Mouse (Mus musculus) CD8-positive naive resting alpha-beta T cell, adult 2 months (primary cell): ENCODE results near the gene Calml3.
"Not testable (repeated sequence)": the region's sequence is repeated elsewhere in the genome, so short reads cannot be mapped to it uniquely, and the experiment has no call there.

ENCODE experiments used
- DNase-seq, 2 experiments: peaks; one replicate each; pipeline ENCODE4 v3.0.0; 2022; ENCODE audit warnings: low read depth in 2 of 2, low spot score in 2 of 2

Gene Calml3

DNA sequence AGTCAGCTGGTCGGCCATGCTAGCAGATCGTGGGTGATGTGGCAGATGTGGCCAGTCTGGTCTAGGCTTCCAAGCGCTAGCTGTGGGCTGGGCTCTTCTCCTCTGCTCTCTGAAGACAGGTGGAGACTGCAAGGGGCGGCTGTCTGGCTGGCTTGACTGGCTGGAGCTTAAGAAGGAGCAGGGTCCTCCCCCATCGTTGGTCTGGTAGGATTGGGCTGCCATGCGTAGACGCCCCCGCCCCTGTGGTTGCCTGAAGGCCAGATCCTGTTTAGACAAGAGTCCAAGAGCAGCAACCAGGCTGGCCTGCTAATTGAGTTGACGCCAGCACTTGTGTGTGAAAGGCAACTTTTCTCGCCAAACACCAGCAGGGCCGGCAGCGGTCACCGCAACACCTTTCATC lies at the start of gene Calml3:
TSS of gene Calml3 (minus strand) at position 131 of the 400 bp plus-strand sequence.
- DNase-seq: no peak

DNA sequence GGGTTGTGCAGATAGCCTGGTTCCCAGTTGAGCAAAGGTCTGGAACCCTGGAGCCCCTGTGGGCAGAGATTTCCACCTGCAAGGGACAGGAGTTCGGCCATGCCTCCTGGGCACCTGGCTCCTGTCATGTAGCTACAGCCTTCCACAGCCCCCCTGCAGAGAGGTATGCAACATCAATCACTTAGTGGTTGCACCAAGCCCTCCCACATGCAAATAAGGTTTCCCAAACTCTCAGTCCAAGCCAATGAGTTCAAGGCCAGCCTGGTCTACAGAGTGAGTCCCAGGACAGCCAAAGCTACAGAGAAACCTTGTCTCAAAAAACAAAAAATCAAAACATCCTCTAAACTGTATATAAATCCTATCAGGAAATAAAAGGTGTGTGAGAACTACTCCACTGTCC lies 46.2 kb upstream of the Calml3 start:
- DNase-seq: no peak

DNA sequence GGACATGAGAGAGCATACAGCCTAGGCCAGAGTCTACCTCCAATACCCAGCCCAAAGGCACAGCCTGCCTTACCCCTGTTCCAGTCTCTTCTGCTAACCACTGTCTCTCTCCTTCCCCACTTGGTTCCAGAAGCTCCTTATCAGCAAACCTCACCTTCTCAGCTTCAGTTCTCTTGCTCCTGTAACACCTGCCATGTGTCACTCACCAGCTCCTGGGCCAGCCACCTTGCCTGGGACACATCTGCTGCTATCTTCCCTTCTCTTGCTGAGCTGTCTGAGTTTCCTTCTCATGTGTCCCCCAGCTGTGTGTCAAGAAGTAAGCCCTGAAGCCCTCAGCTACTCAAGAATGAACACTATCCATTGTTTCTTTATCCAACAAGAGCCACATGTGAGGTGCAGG lies 36.5 kb upstream of the Calml3 start:
- not testable (repeated sequence) for DNase-seq

DNA sequence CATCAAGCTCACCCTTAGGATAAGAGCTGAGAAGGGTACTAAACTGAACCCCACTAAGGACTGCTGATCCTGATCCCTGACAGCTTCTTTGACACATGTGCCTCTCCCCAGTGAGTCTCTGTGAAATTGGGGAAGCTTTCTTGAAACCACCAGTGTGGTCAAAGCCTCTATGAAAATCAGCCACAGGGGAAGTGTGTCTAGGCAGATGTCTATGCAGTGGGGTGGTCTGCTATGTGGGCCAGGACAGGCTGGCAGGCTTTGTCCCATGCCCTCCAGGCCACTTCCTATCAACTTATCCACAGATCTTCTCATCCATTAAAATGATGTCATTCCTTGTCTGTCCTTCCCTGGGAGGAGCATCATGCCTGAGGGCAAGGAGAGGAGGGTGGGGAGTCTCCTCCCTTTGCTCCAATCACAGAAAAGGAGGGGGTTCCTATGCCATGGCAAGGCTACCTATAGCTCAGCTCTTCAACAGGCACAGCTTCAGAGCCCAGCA lies 33.2 kb upstream of the Calml3 start, which contains the start of gene Calm4:
TSS of gene Calm4 (plus strand) at position 446 of the 496 bp plus-strand sequence.
- not testable (repeated sequence) for DNase-seq

DNA sequence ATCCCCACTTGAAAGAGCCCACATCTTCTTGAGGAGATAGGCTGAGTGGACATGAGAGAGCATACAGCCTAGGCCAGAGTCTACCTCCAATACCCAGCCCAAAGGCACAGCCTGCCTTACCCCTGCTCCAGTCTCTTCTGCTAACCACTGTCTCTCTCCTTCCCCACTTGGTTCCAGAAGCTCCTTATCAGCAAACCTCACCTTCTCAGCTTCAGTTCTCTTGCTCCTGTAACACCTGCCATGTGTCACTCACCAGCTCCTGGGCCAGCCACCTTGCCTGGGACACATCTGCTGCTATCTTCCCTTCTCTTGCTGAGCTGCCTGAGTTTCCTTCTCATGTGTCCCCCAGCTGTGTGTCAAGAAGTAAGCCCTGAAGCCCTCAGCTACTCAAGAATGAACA lies 29.5 kb upstream of the Calml3 start:
- DNase-seq: not testable (repeated sequence)

DNA sequence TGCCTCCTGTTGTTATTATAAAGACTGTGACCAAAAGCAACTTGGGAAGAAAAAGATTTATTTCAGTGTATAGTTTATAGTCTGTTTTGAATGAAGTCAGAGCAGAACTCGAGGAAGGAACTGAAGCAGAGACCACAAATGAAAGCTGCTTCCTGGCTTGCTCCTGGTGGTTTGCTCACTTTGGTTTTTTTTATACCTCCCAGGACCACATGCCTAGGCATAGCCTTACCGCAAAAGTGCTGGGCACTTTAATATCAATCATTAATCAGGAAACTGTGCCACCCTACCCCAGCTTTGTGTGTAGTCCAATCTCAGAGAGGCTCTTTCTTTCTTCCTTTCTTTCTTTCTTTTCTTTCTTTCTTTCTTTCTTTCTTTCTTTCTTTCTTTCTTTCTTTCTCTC lies 28.3 kb upstream of the Calml3 start:
- no peak for DNase-seq

DNA sequence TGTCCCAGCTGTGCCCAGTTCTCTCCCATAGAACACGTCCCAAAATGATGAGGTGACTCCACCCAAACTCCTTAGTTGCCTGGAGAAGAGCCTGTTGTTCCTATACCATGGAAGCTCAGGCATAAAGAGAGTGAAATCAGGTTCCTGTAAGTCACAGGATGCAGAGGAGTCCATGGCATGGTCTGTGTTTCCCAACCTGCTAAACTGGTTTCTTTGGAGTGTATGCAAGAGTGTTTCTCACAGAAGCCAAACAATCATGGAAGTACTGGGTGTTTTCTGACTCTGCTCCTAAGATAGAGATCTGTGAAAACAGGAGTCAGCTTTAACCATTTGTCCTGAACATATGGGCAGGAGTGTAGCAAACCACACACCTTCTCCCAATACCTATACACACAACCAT lies 27.9 kb upstream of the Calml3 start:
- DNase-seq: no peak

DNA sequence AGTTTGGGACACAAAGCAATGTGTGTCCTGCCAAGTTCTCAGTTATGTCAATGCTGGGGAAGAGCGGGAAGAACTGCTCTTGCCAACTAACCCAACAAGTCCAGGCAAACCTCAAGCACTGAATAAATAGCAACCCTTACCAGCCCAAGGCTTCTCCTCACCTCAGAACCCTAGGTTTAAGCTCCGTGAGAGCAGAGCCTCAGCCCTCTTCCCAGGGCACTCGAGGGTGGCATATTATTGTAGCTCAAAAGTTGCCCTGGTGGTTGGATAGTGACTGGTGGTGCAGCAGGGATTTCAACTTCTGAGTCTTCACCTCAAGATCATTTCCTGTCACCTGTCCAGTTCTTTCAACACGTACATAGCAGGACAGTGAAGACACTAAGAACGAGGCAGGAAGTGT lies 27.4 kb upstream of the Calml3 start:
- DNase-seq: no peak

DNA sequence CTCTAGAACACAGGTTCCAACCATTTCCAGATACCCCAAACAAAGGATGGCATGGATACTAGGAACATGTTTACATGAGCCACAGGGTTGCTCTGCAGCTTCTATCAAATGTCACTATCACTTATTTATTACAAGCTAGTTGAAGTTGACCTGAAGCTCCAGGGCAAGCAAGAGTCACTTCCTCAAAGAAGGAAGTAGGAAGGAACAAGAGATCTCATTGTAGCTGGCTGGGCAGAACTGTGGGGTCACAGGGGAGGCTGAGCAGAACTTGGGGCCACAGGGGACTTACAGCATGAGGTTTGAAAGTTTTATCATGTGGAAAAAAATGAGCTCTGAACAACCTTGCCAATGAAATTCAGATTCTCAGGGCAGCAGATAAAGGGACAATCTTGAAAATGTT lies 21.6 kb upstream of the Calml3 start:
- DNase-seq: no peak

DNA sequence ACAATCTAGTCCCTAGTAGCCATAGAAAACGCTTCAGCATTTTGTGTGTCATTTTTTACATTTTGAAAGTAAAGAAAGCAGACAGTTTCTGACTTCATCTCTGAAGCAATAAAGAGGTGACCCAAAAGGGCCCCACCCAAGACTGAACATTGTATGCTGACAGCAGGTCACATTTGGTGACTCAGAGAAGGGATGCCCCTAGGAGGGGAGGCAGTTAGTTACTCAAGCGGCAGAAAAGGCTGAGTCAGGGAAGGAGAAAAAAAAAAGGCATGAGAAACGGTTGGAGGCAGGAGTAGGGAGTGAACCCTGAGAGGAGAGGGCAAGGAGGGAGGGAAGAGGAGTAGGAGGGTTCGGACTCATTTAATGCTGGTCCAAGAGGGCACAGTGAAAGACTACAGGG lies 18.0 kb upstream of the Calml3 start:
- no peak for DNase-seq

DNA sequence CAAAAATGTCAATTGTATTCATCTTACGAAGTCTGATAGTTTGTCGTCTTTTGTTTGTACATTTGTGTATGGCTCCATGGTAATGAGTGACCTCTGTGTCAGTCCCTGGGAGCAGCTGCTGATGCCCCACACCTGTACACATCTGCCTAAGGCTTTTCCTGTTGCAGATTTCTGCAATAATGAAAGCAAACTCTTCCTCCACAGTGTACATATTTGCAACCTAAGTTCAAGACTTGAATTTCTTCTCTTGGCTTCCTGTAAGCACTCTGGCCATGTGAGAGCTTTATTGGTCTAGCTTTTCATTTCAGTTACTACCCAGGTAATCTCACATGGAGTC lies 14.6 kb upstream of the Calml3 start:
- DNase-seq: no peak

DNA sequence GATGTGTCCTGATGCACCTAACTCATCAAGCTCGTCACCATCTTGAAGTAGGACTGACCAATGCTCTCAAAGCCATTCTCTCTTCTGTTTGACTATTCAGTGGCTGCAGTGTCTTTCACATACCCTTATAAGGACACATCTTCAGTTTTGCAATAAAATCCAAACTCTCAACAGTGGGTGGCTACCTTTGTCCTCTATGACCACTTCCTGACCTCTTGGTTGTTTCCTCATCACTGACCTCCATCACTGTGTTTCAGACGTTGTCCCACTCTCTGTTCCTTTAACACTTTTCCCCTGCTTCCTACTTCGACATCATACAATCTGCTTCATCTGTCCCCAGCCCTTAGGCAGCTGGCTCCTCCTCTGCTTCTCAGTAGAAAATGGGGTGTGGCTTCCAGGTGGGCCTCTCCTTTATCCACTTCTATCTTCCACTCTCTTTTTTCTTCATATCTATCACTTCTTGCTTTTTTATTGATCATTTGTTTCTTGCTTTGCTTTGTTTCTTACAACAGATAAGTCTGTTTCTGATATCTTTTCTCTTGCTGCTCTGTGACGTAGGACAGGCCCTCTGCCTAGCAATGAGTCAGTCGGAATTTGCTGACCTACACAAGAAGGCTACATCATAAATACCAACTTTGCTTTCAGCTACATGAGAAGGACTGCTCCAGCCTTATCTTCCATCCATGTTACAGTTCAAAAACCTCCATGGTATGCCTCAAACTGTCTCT lies 14.1 kb upstream of the Calml3 start:
- DNase-seq: no peak

DNA sequence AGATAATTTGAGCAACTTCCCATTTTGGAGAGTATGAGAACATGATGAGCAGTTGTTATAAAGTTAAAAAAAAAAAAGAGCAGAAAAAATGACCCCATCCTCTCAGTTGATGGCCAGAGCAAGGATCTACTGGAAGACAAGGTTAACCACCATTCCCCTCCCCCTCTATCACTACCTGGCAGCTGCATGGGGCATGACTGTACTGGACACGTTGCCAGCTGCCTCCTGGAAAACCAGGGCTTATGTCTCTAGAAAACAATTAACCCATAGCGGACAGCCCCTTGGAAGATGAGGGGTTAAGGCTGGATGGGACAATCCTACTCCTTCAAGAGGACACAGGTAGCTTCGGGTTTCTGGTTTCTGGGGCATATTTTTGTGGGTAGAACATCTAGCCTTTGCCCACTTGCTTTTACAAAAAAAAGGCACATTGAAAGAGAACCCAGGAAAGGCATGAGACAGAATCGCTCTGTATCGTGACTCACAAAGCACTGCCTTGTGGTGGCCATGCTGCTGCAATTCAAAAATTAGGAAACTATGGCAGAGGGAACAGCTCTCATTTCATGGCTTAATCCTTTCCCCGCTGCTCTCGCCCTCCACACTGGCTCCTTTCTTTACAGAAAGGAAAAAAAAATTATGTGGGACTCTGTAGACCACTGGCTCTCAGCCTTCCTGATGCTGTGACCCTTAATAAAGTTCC lies 3.2 kb upstream of the Calml3 start:
- no peak for DNase-seq

DNA sequence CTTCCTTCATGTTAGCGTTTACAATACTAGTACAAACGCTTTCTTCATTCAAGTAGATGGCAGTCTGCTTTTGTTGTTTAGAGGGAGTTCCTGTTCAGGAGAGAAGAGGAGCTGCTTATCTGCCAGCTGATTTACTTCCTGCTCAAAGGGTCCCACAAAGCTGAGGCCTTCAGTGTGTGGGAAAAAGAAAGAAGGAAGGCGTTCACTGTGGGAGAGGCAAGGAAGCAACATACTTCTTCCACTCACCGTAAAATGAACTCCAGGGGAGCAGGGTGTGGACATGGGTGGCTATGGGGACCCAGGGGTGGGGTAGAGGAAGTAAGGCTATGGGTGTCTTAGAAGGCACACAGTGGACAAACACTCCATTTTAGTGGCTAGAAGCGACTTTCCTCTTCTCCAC lies 1.5 kb upstream of the Calml3 start:
- no peak for DNase-seq

DNA sequence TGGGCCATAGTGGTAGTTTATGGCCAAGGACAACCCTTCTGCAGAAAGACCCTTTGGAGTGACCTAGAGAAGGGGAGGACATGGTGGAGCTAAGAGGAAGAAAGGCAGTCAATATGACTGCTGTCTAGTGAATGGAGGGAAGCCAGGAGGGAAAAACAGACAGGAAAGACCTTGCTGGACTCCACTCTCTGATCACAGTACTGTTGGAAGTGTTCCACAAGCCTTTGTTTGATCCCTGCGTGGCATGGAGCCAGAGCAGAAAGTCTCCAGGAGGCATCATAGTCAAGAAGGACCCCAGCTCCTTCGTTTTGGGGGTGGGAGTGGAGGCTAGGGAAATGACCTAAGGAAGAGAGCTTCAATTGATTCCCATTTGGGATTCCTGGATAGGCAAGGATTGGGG lies 1.0 kb upstream of the Calml3 start:
- DNase-seq: no peak

DNA sequence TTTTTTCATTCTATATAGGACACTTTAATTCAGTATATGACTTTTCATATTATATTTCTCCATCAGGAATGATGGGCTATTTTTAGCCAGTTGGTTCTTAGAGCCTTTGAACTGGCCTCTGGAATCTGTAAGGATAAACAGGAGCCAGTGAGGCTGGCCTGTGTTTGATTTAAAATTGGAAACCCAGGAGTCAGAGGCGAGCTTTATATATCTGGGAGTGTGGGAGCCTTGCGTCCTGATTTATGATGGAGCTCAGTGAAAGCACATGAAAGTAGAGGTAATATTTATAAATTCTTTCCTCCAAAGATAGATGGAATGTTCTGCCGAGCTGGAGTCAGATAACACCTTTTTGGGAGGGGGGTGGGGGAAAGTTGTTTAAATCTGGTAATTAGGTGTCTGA lies 4.7 kb downstream of the Calml3 start:
- no peak for DNase-seq

DNA sequence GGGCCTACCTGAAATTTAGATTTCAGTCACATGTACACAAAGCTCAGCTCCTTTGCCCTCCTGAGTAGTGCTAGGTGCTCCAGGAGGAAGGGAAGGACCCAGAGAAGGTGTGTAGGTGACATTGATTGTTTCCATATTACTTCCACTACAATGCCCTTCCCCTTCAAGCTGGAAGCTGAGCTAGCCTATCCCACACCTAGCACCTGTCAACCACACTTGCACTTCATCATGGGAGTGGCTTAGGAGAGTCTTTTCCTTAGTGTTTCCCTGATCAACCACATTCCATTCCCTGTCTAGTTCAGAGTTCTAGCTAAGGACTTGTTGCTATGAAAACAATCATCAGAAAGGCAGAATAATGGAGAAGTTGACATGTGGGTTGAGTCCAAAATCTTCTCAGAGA lies 5.4 kb downstream of the Calml3 start:
- DNase-seq: no peak

DNA sequence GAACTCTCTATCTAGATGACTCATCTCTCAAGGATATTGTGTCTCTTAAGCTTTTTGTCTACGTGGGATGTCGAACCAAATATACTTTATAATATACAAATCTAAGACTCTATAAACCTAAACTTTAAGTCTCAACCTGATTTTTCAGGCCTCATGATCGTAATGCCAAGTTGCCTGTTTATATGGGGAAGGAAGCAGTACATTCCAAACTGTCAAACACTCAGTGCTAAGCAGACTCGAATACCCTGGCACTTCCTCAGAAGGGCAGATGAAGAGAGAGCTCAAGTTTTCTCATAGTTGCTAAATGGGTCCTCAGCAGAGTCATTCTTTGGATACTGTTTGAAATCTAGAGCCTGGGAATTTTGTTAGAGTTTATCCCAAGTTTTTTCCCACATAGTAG lies 7.5 kb downstream of the Calml3 start:
- DNase-seq: no peak

DNA sequence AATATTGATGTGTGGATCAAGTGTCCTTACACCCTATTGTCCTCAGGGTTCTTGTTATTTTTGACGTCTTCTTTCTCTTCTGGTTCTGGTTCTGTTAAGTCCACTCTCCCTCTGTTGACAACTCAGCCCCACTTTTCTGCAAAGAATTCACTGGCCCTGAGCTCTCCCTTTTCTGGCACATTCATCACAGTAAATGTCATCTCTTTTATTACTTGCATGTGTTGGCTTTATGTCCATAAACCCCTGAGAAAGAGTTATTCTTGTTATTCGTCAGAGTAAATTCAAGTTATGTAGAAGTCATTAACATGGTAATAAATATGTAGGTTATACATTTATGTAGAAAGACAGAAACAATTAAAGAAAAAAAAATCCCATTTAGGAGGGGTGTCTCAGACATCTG lies 14.6 kb downstream of the Calml3 start:
- no peak for DNase-seq

DNA sequence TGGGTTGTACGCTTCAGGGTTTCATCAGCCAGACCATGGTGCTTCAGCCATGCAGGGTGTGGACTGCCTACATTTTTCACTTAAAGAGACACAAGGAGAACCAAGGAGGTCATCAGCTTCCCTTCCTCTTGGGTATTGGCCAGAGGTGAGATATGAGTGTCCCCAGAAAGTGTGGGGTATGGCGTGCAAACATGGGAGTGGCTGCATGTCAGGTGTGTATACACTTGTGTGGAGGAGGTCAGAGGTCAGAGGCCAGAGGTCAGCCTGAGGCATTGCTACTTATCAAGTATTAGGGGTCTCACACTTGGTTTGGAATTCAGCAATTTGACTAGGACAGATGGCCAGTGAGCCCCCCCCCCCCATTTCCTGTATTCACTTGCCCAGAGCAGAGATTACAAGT lies 15.5 kb downstream of the Calml3 start:
- DNase-seq: no peak

DNA sequence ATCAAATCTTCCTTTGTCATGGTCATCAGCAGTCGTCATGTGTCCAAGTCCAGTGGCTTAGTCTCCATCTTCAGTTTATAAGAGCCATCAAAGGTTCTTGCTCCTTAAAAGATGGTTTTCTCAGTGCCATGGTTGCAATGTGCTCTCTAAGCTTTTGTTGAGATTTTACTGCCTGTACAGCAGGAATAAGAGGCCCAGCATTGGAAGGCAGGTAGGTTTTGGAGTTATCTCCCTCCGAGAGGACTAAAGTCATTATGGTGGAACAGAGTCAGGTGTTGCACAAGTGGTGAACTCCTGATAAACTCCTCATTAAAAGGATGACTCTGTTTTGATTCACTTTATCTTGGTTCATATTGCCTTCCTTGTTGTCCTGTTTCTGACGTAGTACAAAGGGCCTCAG lies 16.5 kb downstream of the Calml3 start:
- no peak for DNase-seq

DNA sequence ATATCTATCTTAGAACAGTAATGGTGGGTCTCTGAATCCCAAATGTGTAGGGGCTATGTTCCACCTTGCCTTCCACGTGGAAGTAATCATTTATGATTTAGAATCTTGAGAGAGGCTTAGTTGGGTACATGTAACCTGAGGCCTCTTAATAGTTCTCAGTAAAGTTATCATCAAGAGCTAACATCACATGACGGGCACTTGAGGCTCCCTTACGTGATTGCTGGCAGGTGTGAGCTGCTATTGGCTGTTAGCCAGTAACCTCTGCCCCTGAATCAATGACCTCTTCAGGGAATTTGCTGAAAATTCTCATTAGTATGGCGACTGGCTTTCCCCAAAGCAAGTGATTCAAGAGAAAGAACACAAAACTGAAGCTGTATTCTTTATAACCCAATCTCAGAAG lies 17.0 kb downstream of the Calml3 start:
- no peak for DNase-seq

DNA sequence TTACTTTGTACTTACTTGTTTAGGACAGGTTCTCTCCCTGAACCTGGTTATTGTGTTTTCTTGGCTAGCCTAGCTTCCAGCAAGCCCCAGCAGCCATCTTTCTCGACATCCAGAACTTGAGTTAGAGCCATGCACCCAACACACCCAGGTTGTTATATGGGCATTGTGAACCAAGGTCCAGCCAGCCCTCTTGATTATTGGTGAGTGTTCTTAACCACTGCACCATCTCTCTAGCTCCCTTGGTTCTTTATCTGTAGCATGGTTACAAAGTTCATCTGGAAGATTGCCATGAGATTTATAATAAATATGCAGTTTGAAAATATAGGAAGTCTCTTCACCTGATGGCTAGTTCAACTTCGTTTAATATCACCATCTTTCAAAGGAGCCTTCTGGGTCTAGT lies 20.5 kb downstream of the Calml3 start:
- no peak for DNase-seq
